Mouse (Mus musculus) kidney, embryonic 16.5 days (tissue): Measurements from ENCODE around the gene Pih1d3. TPM values are rescaled to one million over a fixed set of nuclear protein-coding genes. Genes with fewer than 3 reads are reported as not detected.
A peak's percentile ranks its signal among the peaks of the same experiment; 100 is the strongest.

Experiments used
- ATAC-seq: fragments of 200-750 bp; cut with Nextera tagmentation; 2 replicates; pipeline ENCODE4 v1.8.0; 2017; ENCODE audit warnings: moderate TSS enrichment; ENCODE audit not compliant: low FRiP score, low TSS enrichment
- H3K27ac ChIP-seq: fragments of 300-500 bp; sonication (generic); 2 replicates; pipeline ENCODE4 v1.5.1; 2014; ENCODE audit warnings: low read length
- H3K27me3 ChIP-seq: fragments of 300-500 bp; sonication (generic); 2 replicates; pipeline ENCODE4 v1.6.1; 2014; ENCODE audit warnings: low read length, control low read depth, mixed read lengths; ENCODE audit not compliant: insufficient read depth
- H3K36me3 ChIP-seq: fragments of 300-500 bp; sonication (generic); 2 replicates; pipeline ENCODE4 v1.6.1; 2014; ENCODE audit warnings: low read length, control low read depth, mixed read lengths; ENCODE audit not compliant: insufficient read depth
- H3K4me1 ChIP-seq: fragments of 300-500 bp; sonication (generic); 2 replicates; pipeline ENCODE4 v1.6.1; 2014; ENCODE audit warnings: low read length, control low read depth, mixed read lengths; ENCODE audit not compliant: insufficient read depth
- H3K4me2 ChIP-seq: fragments of 300-500 bp; sonication (generic); replicated peaks from 2 replicates; pipeline ENCODE4 v1.6.1; 2014; ENCODE audit warnings: low read depth, low read length
- H3K4me3 ChIP-seq: fragments of 300-500 bp; sonication (generic); 2 replicates; pipeline ENCODE4 v1.5.1; 2014; ENCODE audit warnings: mild to moderate bottlenecking, low read length
- H3K9ac ChIP-seq: fragments of 300-500 bp; sonication (generic); replicated peaks from 2 replicates; pipeline ENCODE4 v1.6.1; 2014; ENCODE audit warnings: low read length
- H3K9me3 ChIP-seq: fragments of 300-500 bp; sonication (generic); 2 replicates; pipeline ENCODE4 v1.6.1; 2016; ENCODE audit warnings: low read length, control low read depth
- WGBS: fragments of 180-500 bp; shearing (Covaris S2); extraction: QIAGEN DNeasy Blood & Tissue Kit; methylation state at CpG from one replicate; pipeline ENCODE4 v1.1.7; 2014; 5-methylcytosine and 5-hydroxymethylcytosine counted together
- polyA plus RNA-seq: library from polyadenylated mRNA; unstranded; fragments of >200 nt; fragmentation: Nextera tagmentation; extraction: Ambion mirVana; gene quantifications from 2 replicates; pipeline ENCODE4 v1.2.1, GENCODE M21; 2015

The Pih1d3 gene
- not detected in 2 replicates for polyA plus RNA-seq

- WGBS: 86% methylated on average over 7 of the region's 7 CpGs
Measured at GRCm38 (mm10) chr1:31222564-31222963, at the start of gene Pih1d3, which contains the start of gene 4931428L18Rik. Gene Pih1d3 (plus strand): TSS chr1:31222838. Gene 4931428L18Rik (minus strand): TSS chr1:31222684.

GRCm38 (mm10) chr1:31175401-31175800 lies 47.2 kb upstream of the Pih1d3 start:
- no peaks in the 10 kb centered on the region for H3K9me3 ChIP-seq
- no peak for ATAC-seq
- H3K9ac ChIP-seq: no peak overlapping the region
- H3K27me3 ChIP-seq: no peaks in the 10 kb centered on the region
- H3K4me3 ChIP-seq: no peak overlapping the region
- WGBS: 79% methylated on average over 3 of the region's 3 CpGs
- no peaks in the 10 kb centered on the region for H3K4me1 ChIP-seq
- no peaks in the 10 kb centered on the region for H3K36me3 ChIP-seq
- H3K27ac ChIP-seq: no peak overlapping the region
- no peak overlapping the region for H3K4me2 ChIP-seq

More at GRCm38 (mm10) chr1:31222564-31222963, at the start of gene Pih1d3, which contains the start of gene 4931428L18Rik:
- Histone ChIP-seq H3K9me3 (no peaks in the 10 kb centered on the region), H3K27ac (no peak within 1 kb of the TSS), H3K4me1 (no peaks in the 10 kb centered on the region), H3K27me3 (no peaks in the 10 kb centered on the region), H3K4me2 (no peak within 1 kb of the TSS), H3K36me3 (no peaks in the 10 kb centered on the region), H3K9ac (no peak within 1 kb of the TSS), H3K4me3 (no peak within 1 kb of the TSS)
- ATAC-seq: no peak

- Histone ChIP-seq H3K36me3 (no peaks in the 10 kb centered on the region), H3K27me3 (no peaks in the 10 kb centered on the region), H3K27ac (no peak within 1 kb of the TSS), H3K9ac (no peak within 1 kb of the TSS), H3K4me3 (no peak within 1 kb of the TSS), H3K4me2 (no peak within 1 kb of the TSS), H3K4me1 (no peaks in the 10 kb centered on the region), H3K9me3 (no peaks in the 10 kb centered on the region)
- ATAC-seq: no peak
- 41% methylated on average over 5 of the region's 5 CpGs for WGBS
Measured at GRCm38 (mm10) chr1:31176101-31176500, 46.5 kb upstream of the Pih1d3 start, which contains the start of gene Lgsn. Gene Lgsn (plus strand): TSS chr1:31176401.

DNA sequence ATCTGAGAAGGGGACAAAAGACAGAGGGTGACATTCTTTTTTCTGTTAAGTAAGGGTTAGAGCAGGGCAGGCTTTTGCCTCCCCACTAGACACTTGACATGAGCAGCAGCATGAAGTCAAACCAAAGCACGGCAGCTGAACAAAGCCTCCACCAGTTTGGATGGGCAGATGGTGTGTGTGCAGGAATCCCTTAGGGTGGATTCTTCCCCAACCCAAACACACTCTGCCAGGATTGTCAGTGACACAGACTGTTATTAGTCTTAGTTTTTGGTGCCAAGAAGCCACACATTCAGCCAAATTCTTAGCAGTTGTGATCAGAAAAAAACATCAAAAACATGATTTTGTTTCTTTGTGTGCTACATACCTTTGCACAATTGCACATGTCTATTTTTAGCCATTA lies 44.4 kb upstream of the Pih1d3 start:
- Histone ChIP-seq H3K27me3 (no peaks in the 10 kb centered on the region), H3K9ac (no peak overlapping the region), H3K9me3 (no peaks in the 10 kb centered on the region), H3K36me3 (no peaks in the 10 kb centered on the region), H3K27ac (no peak overlapping the region), H3K4me1 (no peaks in the 10 kb centered on the region), H3K4me2 (no peak overlapping the region), H3K4me3 (no peak overlapping the region)
- ATAC-seq: no peak
- 71% methylated on average over 1 of the region's 1 CpGs for WGBS

- H3K27ac ChIP-seq: no peak overlapping the region
- 52% methylated on average over 10 of the region's 10 CpGs for WGBS
- peak; percentile 57; the same call in 1 of the 2 replicates for ATAC-seq
Measured at GRCm38 (mm10) chr1:31190237-31190866, 32.3 kb upstream of the Pih1d3 start.

DNA sequence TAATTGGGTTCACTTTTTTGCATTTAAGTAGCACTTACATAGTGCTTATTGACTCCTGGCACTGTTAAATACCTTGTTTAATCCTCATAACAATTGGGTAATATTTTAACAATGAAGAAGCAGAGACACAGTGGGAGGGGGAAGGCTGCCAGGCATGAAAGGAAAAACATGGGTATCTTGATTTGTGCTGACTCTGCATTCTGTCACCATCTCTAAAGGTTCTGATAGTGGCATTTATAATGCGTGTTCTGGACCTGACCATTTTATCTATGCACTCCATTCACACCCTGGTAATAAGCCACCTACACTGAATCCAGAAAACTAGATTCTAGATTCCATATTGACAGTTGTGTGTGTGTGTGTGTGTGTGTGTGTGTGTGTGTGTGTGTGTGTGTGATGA lies 27.0 kb upstream of the Pih1d3 start:
- H3K4me3 ChIP-seq: no peak overlapping the region
- H3K4me2 ChIP-seq: no peak overlapping the region
- no peaks in the 10 kb centered on the region for H3K27me3 ChIP-seq
- no peaks in the 10 kb centered on the region for H3K9me3 ChIP-seq
- WGBS: 84% methylated on average over 1 of the region's 1 CpGs
- no peak overlapping the region for H3K27ac ChIP-seq
- H3K36me3 ChIP-seq: no peaks in the 10 kb centered on the region
- no peak overlapping the region for H3K9ac ChIP-seq
- no peaks in the 10 kb centered on the region for H3K4me1 ChIP-seq
- no peak for ATAC-seq

More at GRCm38 (mm10) chr1:31190237-31190866, 32.3 kb upstream of the Pih1d3 start:
- Histone ChIP-seq H3K9ac (no peak overlapping the region), H3K4me3 (no peak overlapping the region), H3K4me1 (no peaks in the 10 kb centered on the region), H3K36me3 (no peaks in the 10 kb centered on the region), H3K9me3 (no peaks in the 10 kb centered on the region), H3K4me2 (no peak overlapping the region), H3K27me3 (no peaks in the 10 kb centered on the region)

- Histone ChIP-seq H3K36me3 (no peaks in the 10 kb centered on the region), H3K9ac (no peak overlapping the region), H3K4me1 (no peaks in the 10 kb centered on the region), H3K27me3 (no peaks in the 10 kb centered on the region), H3K9me3 (no peaks in the 10 kb centered on the region), H3K4me2 (no peak overlapping the region), H3K27ac (no peak overlapping the region), H3K4me3 (no peak overlapping the region)
- WGBS: 92% methylated on average over 3 of the region's 3 CpGs
- ATAC-seq: no peak
Measured at GRCm38 (mm10) chr1:31196959-31197358, 25.7 kb upstream of the Pih1d3 start.

DNA sequence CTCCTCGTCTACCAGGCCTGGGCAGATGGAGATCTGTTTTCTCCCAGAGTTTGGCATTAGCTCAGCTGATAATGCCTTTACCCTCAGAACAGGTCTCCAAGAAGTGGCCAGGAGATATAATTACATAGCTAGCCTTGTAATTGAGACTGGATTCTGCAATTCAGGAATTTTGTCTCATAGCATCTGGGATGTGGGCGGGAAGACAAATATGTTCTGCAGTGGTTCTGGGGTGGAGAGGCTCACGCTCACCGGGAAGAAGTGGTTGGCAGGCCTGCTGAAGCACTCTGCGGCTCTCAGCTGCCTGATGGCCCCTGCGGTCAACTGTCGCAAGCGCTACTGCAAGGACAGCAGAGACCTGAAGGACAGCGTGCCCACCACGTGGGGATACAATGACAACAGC lies 18.9 kb upstream of the Pih1d3 start:
- no peak for ATAC-seq
- H3K36me3 ChIP-seq: no peaks in the 10 kb centered on the region
- no peaks in the 10 kb centered on the region for H3K27me3 ChIP-seq
- H3K9me3 ChIP-seq: no peaks in the 10 kb centered on the region
- WGBS: 86% methylated on average over 10 of the region's 10 CpGs
- no peak overlapping the region for H3K4me3 ChIP-seq
- no peak overlapping the region for H3K27ac ChIP-seq
- no peak overlapping the region for H3K4me2 ChIP-seq
- H3K9ac ChIP-seq: no peak overlapping the region
- H3K4me1 ChIP-seq: no peaks in the 10 kb centered on the region

- Histone ChIP-seq H3K9me3 (no peaks in the 10 kb centered on the region), H3K36me3 (no peaks in the 10 kb centered on the region), H3K4me2 (no peak overlapping the region), H3K4me1 (no peaks in the 10 kb centered on the region), H3K27me3 (no peaks in the 10 kb centered on the region), H3K27ac (no peak overlapping the region), H3K9ac (no peak overlapping the region), H3K4me3 (no peak overlapping the region)
- 80% methylated on average over 7 of the region's 7 CpGs for WGBS
- ATAC-seq: no peak
Measured at GRCm38 (mm10) chr1:31205346-31205745, 17.3 kb upstream of the Pih1d3 start.

- Histone ChIP-seq H3K27me3 (no peaks in the 10 kb centered on the region), H3K4me1 (no peaks in the 10 kb centered on the region), H3K4me3 (no peak overlapping the region), H3K9ac (no peak overlapping the region), H3K27ac (no peak overlapping the region), H3K4me2 (no peak overlapping the region), H3K9me3 (no peaks in the 10 kb centered on the region), H3K36me3 (no peaks in the 10 kb centered on the region)
- WGBS: 80% methylated on average over 3 of the region's 3 CpGs
- no peak for ATAC-seq
Measured at GRCm38 (mm10) chr1:31205770-31206169, 16.9 kb upstream of the Pih1d3 start.
